Mouse (Mus musculus): Measurements from ENCODE around the gene Nfe2l1.
"Not testable (repeated sequence)": the region's sequence is repeated elsewhere in the genome, so short reads cannot be mapped to it uniquely, and the experiment has no call there.

Nfe2l1 gene

GRCm38 (mm10) chr11:96829813-96830538, at the start of gene Nfe2l1:
Gene Nfe2l1, minus strand, starts transcription at chr11:96829968.
- DNase-seq (ENCODE audit: low read depth in 1 of 2, low spot score in 2 of 2), result peak; percentile 95 to 96

- DNase-seq (ENCODE audit: low read depth in 1 of 2, low spot score in 2 of 2), result no peak
These were observed 49.6 kb upstream of the Nfe2l1 start for GRCm38 (mm10) chr11:96879359-96879758.

GRCm38 (mm10) chr11:96878715-96879114, 48.9 kb upstream of the Nfe2l1 start:
- DNase-seq (ENCODE audit: low read depth in 1 of 2, low spot score in 2 of 2), result no peak

GRCm38 (mm10) chr11:96877071-96877470, 47.3 kb upstream of the Nfe2l1 start:
- no peak for DNase-seq (ENCODE audit: low read depth in 1 of 2, low spot score in 2 of 2)

- DNase-seq (ENCODE audit: low read depth in 1 of 2, low spot score in 2 of 2), result no peak
These were observed 46.7 kb upstream of the Nfe2l1 start for GRCm38 (mm10) chr11:96876300-96877040.

- DNase-seq (ENCODE audit: low read depth in 1 of 2, low spot score in 2 of 2), result no peak
These were observed 46.0 kb upstream of the Nfe2l1 start for GRCm38 (mm10) chr11:96875745-96876144.

GRCm38 (mm10) chr11:96875270-96875669, 45.5 kb upstream of the Nfe2l1 start:
- DNase-seq (ENCODE audit: low read depth in 1 of 2, low spot score in 2 of 2), result no peak

GRCm38 (mm10) chr11:96873601-96874140, 43.9 kb upstream of the Nfe2l1 start:
- no peak for DNase-seq (ENCODE audit: low read depth in 1 of 2, low spot score in 2 of 2)

- DNase-seq (ENCODE audit: low read depth in 1 of 2, low spot score in 2 of 2), result no peak
These were observed 42.9 kb upstream of the Nfe2l1 start for GRCm38 (mm10) chr11:96872441-96873379.

GRCm38 (mm10) chr11:96867149-96867548, 37.4 kb upstream of the Nfe2l1 start:
- peak in 1 of 2 experiments; percentile 36 for DNase-seq (ENCODE audit: low read depth in 1 of 2, low spot score in 2 of 2)

- DNase-seq (ENCODE audit: low read depth in 1 of 2, low spot score in 2 of 2), result no peak
These were observed 33.6 kb upstream of the Nfe2l1 start for GRCm38 (mm10) chr11:96863206-96863995.

GRCm38 (mm10) chr11:96862534-96862933, 32.8 kb upstream of the Nfe2l1 start:
- DNase-seq (ENCODE audit: low read depth in 1 of 2, low spot score in 2 of 2), result no peak

GRCm38 (mm10) chr11:96861878-96862289, 32.1 kb upstream of the Nfe2l1 start:
- peak; percentile 87 to 93 for DNase-seq (ENCODE audit: low read depth in 1 of 2, low spot score in 2 of 2)

GRCm38 (mm10) chr11:96861446-96861845, 31.7 kb upstream of the Nfe2l1 start:
- no peak for DNase-seq (ENCODE audit: low read depth in 1 of 2, low spot score in 2 of 2)

- DNase-seq (ENCODE audit: low read depth in 1 of 2, low spot score in 2 of 2), result peak in 1 of 2 experiments; percentile 52
These were observed 30.8 kb upstream of the Nfe2l1 start for GRCm38 (mm10) chr11:96860564-96860963.

GRCm38 (mm10) chr11:96859635-96860034, 29.9 kb upstream of the Nfe2l1 start:
- no peak for DNase-seq (ENCODE audit: low read depth in 1 of 2, low spot score in 2 of 2)

- no peak for DNase-seq (ENCODE audit: low read depth in 1 of 2, low spot score in 2 of 2)
These were observed 27.7 kb upstream of the Nfe2l1 start for GRCm38 (mm10) chr11:96857446-96857845.

GRCm38 (mm10) chr11:96849681-96850467, 20.1 kb upstream of the Nfe2l1 start, which contains the start of gene Copz2:
Gene Copz2, plus strand, starts transcription at chr11:96849870.
- DNase-seq (ENCODE audit: low read depth in 1 of 2, low spot score in 2 of 2), result no peak

GRCm38 (mm10) chr11:96849145-96849544, 19.4 kb upstream of the Nfe2l1 start:
- DNase-seq (ENCODE audit: low read depth in 1 of 2, low spot score in 2 of 2), result not testable (repeated sequence)
